Comparison of ENCODE assay signal across 9 mouse cellular contexts in the genomic region with DNA sequence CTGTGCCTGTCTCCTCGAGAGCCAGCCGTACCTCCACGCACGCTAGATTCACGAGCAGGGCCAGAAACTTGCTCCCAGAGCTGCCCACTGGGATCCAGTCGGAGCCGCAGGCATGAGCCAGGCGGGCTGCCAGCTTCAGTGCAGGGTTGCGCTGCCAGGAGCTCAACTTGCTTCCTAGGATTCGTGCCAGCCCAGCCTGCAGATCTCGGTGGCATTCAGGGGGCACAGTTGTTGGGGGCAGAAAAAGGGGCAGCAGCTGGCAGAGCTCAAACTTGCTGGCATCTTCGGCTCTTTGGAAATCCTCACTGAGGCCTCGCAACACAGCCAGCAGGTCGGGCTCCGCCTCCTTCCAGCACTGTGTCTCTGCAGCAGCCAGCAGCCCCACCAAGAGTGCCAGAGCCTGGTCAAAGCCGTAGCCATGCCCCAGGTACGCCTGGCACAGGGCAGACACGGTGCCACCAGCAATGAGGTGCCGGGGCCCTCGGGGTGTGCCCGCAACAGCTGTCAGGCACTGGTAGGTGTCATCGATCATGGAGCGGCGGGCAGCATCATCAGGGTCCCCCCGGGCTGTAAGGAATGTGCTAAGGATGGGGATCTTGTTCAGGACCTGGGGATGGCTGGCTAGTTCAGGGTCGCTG. TPM values are rescaled to one million over a fixed set of nuclear protein-coding genes. Genes with fewer than 3 reads are reported as not detected.
A peak's percentile ranks its signal among the peaks of the same experiment; 100 is the strongest.
DNase-seq lines count a peak whose midpoint lies in the region; ATAC-seq and TF ChIP-seq lines count a peak whose summit lies in the region.
"Had no signal": no experiment of that assay in that cellular context is flagged by ENCODE, and none has a peak within 500 bp of the region (broad histone marks: within the 10 kb centered on the region; RNA-seq: fewer than 3 reads in every experiment).

No protein-coding gene starts in this region.

- TF ChIP-seq CTCF in intestine, postnatal 0 days (IDR thresholded peaks at IDR 0.05; ENCODE audit: low read depth): no peak
- TF ChIP-seq CTCF in cerebellum, adult 2 months (IDR thresholded peaks at IDR 0.05; ENCODE audit: borderline replicate concordance, insufficient read depth, low read depth, low read length): no peak
- TF ChIP-seq CTCF in lung, adult 2 months (IDR thresholded peaks at IDR 0.05; ENCODE audit: insufficient read depth, low read length): no peak

- ATAC-seq in intestine, embryonic 16.5 days: no peak
- no peak for ATAC-seq in intestine, postnatal 0 days

- DNase-seq in cerebellum, adult 2 months: peak; percentile 87
- DNase-seq in gastrocnemius, adult 18-20 months (ENCODE audit: low spot score): peak; percentile 71
- DNase-seq in left cerebral cortex, postnatal 10 days (ENCODE audit: extremely low spot score in 1 of 2, low spot score in 2 of 2): peak; percentile 78 to 79
- DNase-seq in thymus, postnatal 14 days: no peak
- no peak for DNase-seq in embryo, embryonic 10 days (ENCODE audit: low spot score)
- DNase-seq in lung, adult 2 months: no peak
- DNase-seq: lung, embryonic 14.5 days had no signal

- peaks cover 14% of the 10 kb centered on the region; the same call in 1 of the 2 replicates for H3K36me3 ChIP-seq in intestine, embryonic 16.5 days (ENCODE audit: control insufficient read depth, insufficient read depth, low read length)
- peaks cover 44% of the 10 kb centered on the region for H3K36me3 ChIP-seq in intestine, postnatal 0 days (ENCODE audit: control insufficient read depth, insufficient read depth)

- peak overlapping the region; percentile 45; the same call in 1 of the 2 replicates for H3K9ac ChIP-seq in intestine, embryonic 16.5 days (ENCODE audit: low read depth, low read length)
- H3K9ac ChIP-seq in intestine, postnatal 0 days (ENCODE audit: low read depth, low read length): no peak overlapping the region
- H3K9ac ChIP-seq: lung, embryonic 14.5 days had no signal

- intact Hi-C loops in left cerebral cortex, postnatal 10 days (cut with DNase I): no loop called here

- H3K4me3 ChIP-seq in intestine, embryonic 16.5 days (ENCODE audit: low read length): no peak overlapping the region
- H3K4me3 ChIP-seq in intestine, postnatal 0 days (ENCODE audit: low read depth, low read length): no peak overlapping the region
- peak overlapping the region; percentile 96 for H3K4me3 ChIP-seq in cerebellum, adult 2 months (replicated peaks; ENCODE audit: insufficient read depth, low read depth, low read length)
- no peak overlapping the region for H3K4me3 ChIP-seq in lung, adult 2 months (replicated peaks; ENCODE audit: extremely low read depth, low read depth, low read length)

- no peaks in the 10 kb centered on the region for H3K9me3 ChIP-seq in intestine, embryonic 16.5 days (ENCODE audit: control insufficient read depth, low read length)
- H3K9me3 ChIP-seq in intestine, postnatal 0 days (ENCODE audit: control insufficient read depth): no peaks in the 10 kb centered on the region

- TF ChIP-seq POLR2A in cerebellum, adult 2 months (IDR thresholded peaks at IDR 0.05; ENCODE audit: borderline replicate concordance, insufficient read depth, low read length): no peak
- no peak for TF ChIP-seq POLR2A in lung, adult 2 months (IDR thresholded peaks at IDR 0.05; ENCODE audit: borderline replicate concordance, extremely low read depth, low read depth, low read length)

- no peaks in the 10 kb centered on the region for H3K27me3 ChIP-seq in intestine, embryonic 16.5 days (replicated peaks; ENCODE audit: control insufficient read depth, insufficient read depth, low read length)
- no peaks in the 10 kb centered on the region for H3K27me3 ChIP-seq in intestine, postnatal 0 days (replicated peaks; ENCODE audit: control insufficient read depth, insufficient read depth, low read length)
- H3K27me3 ChIP-seq in cerebellum, adult 2 months (ENCODE audit: control insufficient read depth, insufficient read depth, low read length): no peaks in the 10 kb centered on the region

- WGBS in intestine, embryonic 16.5 days: 81% methylated on average over 26 of the region's 26 CpGs
- 85% methylated on average over 26 of the region's 26 CpGs for WGBS in intestine, postnatal 0 days
- WGBS in cerebellum, adult 2 months: 11% methylated on average over 26 of the region's 26 CpGs
- 75% methylated on average over 26 of the region's 26 CpGs for WGBS in lung, adult 2 months

- H3K27ac ChIP-seq in intestine, embryonic 16.5 days (ENCODE audit: low read length): no peak overlapping the region
- no peak overlapping the region for H3K27ac ChIP-seq in intestine, postnatal 0 days (ENCODE audit: low read depth, low read length)
- H3K27ac ChIP-seq in cerebellum, adult 2 months (ENCODE audit: insufficient read depth, low read length): peak overlapping the region; percentile 47

- H3K4me2 ChIP-seq in intestine, embryonic 16.5 days (ENCODE audit: low read depth, low read length): no peak overlapping the region
- H3K4me2 ChIP-seq in intestine, postnatal 0 days (replicated peaks; ENCODE audit: low read depth): no peak overlapping the region
- H3K4me2 ChIP-seq: lung, embryonic 14.5 days had no signal

- peaks cover 29% of the 10 kb centered on the region for H3K4me1 ChIP-seq in intestine, embryonic 16.5 days (ENCODE audit: control insufficient read depth, insufficient read depth, low read length)
- peaks cover 5% of the 10 kb centered on the region; the same call in 1 of the 2 replicates for H3K4me1 ChIP-seq in intestine, postnatal 0 days (replicated peaks; ENCODE audit: control insufficient read depth, insufficient read depth, low read length)
- H3K4me1 ChIP-seq in cerebellum, adult 2 months (ENCODE audit: control insufficient read depth, insufficient read depth, low read length): peaks cover 27% of the 10 kb centered on the region
- peaks cover 6% of the 10 kb centered on the region for H3K4me1 ChIP-seq in lung, adult 2 months (ENCODE audit: control insufficient read depth, insufficient read depth, low read length)

RNA-seq across cellular contexts. Expression of gene Ncdn, which starts 3.1 kb away (rescaled TPM):
- 25.6 and 27.4 TPM in 2 replicates for polyA plus RNA-seq in intestine, embryonic 16.5 days (2015; fragmentation: Nextera tagmentation; extraction: Ambion mirVana)
- polyA plus RNA-seq in intestine, postnatal 0 days (2015; fragmentation: Nextera tagmentation; extraction: Ambion mirVana): 13.5 and 14.0 TPM in 2 replicates
- 546 and 554 TPM in 2 replicates for polyA plus RNA-seq in cerebellum, adult 2 months (2012; rRNA removed)
- 10 to 100 TPM; 12.4 to 13.3 TPM for total RNA-seq in gastrocnemius, adult 18-20 months (2021)
- total RNA-seq in left cerebral cortex, postnatal 10 days (2021): 100 to 1,000 TPM; 694 to 719 TPM
- 31.5 and 31.9 TPM in 2 replicates for polyA plus RNA-seq in lung, adult 2 months (2012; rRNA removed)

RNA-seq across cellular contexts. Expression of gene AU040320, which starts 3.2 kb away (rescaled TPM):
- 36.4 and 44.0 TPM in 2 replicates for polyA plus RNA-seq in intestine, embryonic 16.5 days (2015; fragmentation: Nextera tagmentation; extraction: Ambion mirVana)
- 68.7 and 77.6 TPM in 2 replicates for polyA plus RNA-seq in intestine, postnatal 0 days (2015; fragmentation: Nextera tagmentation; extraction: Ambion mirVana)
- 51.0 and 51.2 TPM in 2 replicates for polyA plus RNA-seq in cerebellum, adult 2 months (2012; rRNA removed)
- 10 to 100 TPM; 23.6 to 25.5 TPM for total RNA-seq in gastrocnemius, adult 18-20 months (2021)
- total RNA-seq in left cerebral cortex, postnatal 10 days (2021): 10 to 100 TPM; 54.6 to 57.3 TPM
- polyA plus RNA-seq in lung, adult 2 months (2012; rRNA removed): 28.8 and 39.4 TPM in 2 replicates

RNA-seq across cellular contexts. Expression of gene Tfap2e, which starts 14.1 kb away (rescaled TPM):
- not detected in 2 replicates for polyA plus RNA-seq in intestine, embryonic 16.5 days (2015; fragmentation: Nextera tagmentation; extraction: Ambion mirVana)
- not detected in 2 replicates for polyA plus RNA-seq in intestine, postnatal 0 days (2015; fragmentation: Nextera tagmentation; extraction: Ambion mirVana)
- not detected in 2 replicates for polyA plus RNA-seq in cerebellum, adult 2 months (2012; rRNA removed)
- total RNA-seq in gastrocnemius, adult 18-20 months (2021): not detected
- not detected for total RNA-seq in left cerebral cortex, postnatal 10 days (2021)
- polyA plus RNA-seq in lung, adult 2 months (2012; rRNA removed): 0.28 TPM in 1 of 2 replicates, not detected in the other
- polyA plus RNA-seq: lung, embryonic 14.5 days had no signal

Comparison
In these comparisons a context has a peak if more than half of its experiments do, and no peak if none do; other contexts are left out.
1. DNase-seq: peak in cerebellum, adult 2 months (2 of 2), gastrocnemius, adult 18-20 months (single experiment) and left cerebral cortex, postnatal 10 days (2 of 2); none in thymus, postnatal 14 days (single experiment), embryo, embryonic 10 days (single experiment) and lung, adult 2 months (single experiment).
2. RNA of gene Ncdn, which starts 3.1 kb away (polyA plus RNA-seq): 546 to 554 TPM in cerebellum, adult 2 months; 31.5 to 31.9 TPM in lung, adult 2 months, 25.6 to 27.4 TPM in intestine, embryonic 16.5 days and 13.5 to 14.0 TPM in intestine, postnatal 0 days; every median in the first group is over 10 times any median in the second.